Comparison of ENCODE assay signal across 8 mouse cellular contexts in genomic region chr1:134560801-134561769, GRCm38 (mm10). TPM values are rescaled to one million over a fixed set of nuclear protein-coding genes. Genes with fewer than 3 reads are reported as not detected.
DNase-seq lines count a peak whose midpoint lies in the region; ATAC-seq and TF ChIP-seq lines count a peak whose summit lies in the region.

No protein-coding gene starts in this region.

- H3K27me3 ChIP-seq in G1E (ENCODE audit: insufficient read depth, low read length), result no peaks in the 10 kb centered on the region
- no peaks in the 10 kb centered on the region for H3K27me3 ChIP-seq in forebrain, embryonic 13.5 days
- no peaks in the 10 kb centered on the region for H3K27me3 ChIP-seq in hindbrain, embryonic 11.5 days (ENCODE audit: control insufficient read depth, insufficient read depth, low read length)

- H3K9ac ChIP-seq in forebrain, embryonic 13.5 days, result peak overlapping the region; percentile 99
- H3K9ac ChIP-seq in hindbrain, embryonic 11.5 days (ENCODE audit: low read depth, low read length), result peak overlapping the region; percentile 100

- peak overlapping the region; percentile 97 for H3K4me3 ChIP-seq in G1E (ENCODE audit: low read depth, low read length)
- H3K4me3 ChIP-seq in forebrain, embryonic 13.5 days, result peak overlapping the region; percentile 100
- peak overlapping the region; percentile 98 for H3K4me3 ChIP-seq in hindbrain, embryonic 11.5 days (ENCODE audit: low read depth, low read length)

- under 1% methylated on average over 39 of the region's 76 CpGs for WGBS in forebrain, embryonic 13.5 days
- WGBS in hindbrain, embryonic 11.5 days, result under 1% methylated on average over 35 of the region's 76 CpGs

- peak overlapping the region; percentile 75 for H3K4me2 ChIP-seq in forebrain, embryonic 13.5 days
- peak overlapping the region; percentile 57 for H3K4me2 ChIP-seq in hindbrain, embryonic 11.5 days (replicated peaks; ENCODE audit: low read depth, low read length)

- H3K27ac ChIP-seq in forebrain, embryonic 13.5 days, result peak overlapping the region; percentile 95
- H3K27ac ChIP-seq in hindbrain, embryonic 11.5 days (ENCODE audit: low read depth, low read length), result peak overlapping the region; percentile 83

- ATAC-seq in G1E (ENCODE audit: extremely low read depth, insufficient number of reproducible peaks, low FRiP score, poor library complexity, severe bottlenecking), result no peak
- ATAC-seq in forebrain, embryonic 13.5 days, result peak; percentile 13
- peak; percentile 10 for ATAC-seq in hindbrain, embryonic 11.5 days (ENCODE audit: low FRiP score)
- ATAC-seq in megakaryocyte-erythroid progenitor cell, adult 5-6 weeks (replicated peaks; ENCODE audit: low FRiP score, low TSS enrichment, poor library complexity, severe bottlenecking), result no peak

- peaks cover 54% of the 10 kb centered on the region for H3K4me1 ChIP-seq in G1E (ENCODE audit: insufficient read depth, low read depth, low read length)
- peaks cover 45% of the 10 kb centered on the region for H3K4me1 ChIP-seq in forebrain, embryonic 13.5 days
- no peaks in the 10 kb centered on the region for H3K4me1 ChIP-seq in hindbrain, embryonic 11.5 days (replicated peaks; ENCODE audit: control insufficient read depth, insufficient read depth, low read length)

- H3K9me3 ChIP-seq in G1E (replicated peaks), result no peaks in the 10 kb centered on the region
- no peaks in the 10 kb centered on the region for H3K9me3 ChIP-seq in forebrain, embryonic 13.5 days (replicated peaks)
- no peaks in the 10 kb centered on the region for H3K9me3 ChIP-seq in hindbrain, embryonic 11.5 days (ENCODE audit: control insufficient read depth, low read length)

- TF ChIP-seq CTCF in G1E (IDR thresholded peaks at IDR 0.05; ENCODE audit: low read depth, low read length), result no peak

- H3K36me3 ChIP-seq in G1E (replicated peaks), result peaks cover 8% of the 10 kb centered on the region
- H3K36me3 ChIP-seq in forebrain, embryonic 13.5 days (ENCODE audit: poor library complexity, severe bottlenecking), result no peaks in the 10 kb centered on the region
- no peaks in the 10 kb centered on the region for H3K36me3 ChIP-seq in hindbrain, embryonic 11.5 days (ENCODE audit: control insufficient read depth, insufficient read depth, low read length)

- peak; percentile 90 for DNase-seq in G1E (ENCODE audit: low spot score)
- DNase-seq in adrenal gland, postnatal 4 days (ENCODE audit: low spot score in 2 of 2), result peak; percentile 21 to 26
- DNase-seq in hindbrain, embryonic 11.5 days (ENCODE audit: low spot score), result peak; percentile 73
- peak; percentile 16 to 31 for DNase-seq in layer of hippocampus, postnatal 25 days (ENCODE audit: extremely low spot score in 1 of 2, low spot score in 1 of 2)
- DNase-seq in lung, postnatal 4 days, result peak; percentile 36 to 49
- DNase-seq in right cerebral cortex, postnatal 4 days, result peak; percentile 51

RNA-seq across cellular contexts. Expression of gene Kdm5b, which starts 1.1 kb away (rescaled TPM):
- 148 and 174 TPM in 2 replicates for total RNA-seq in G1E (2014; fragmentation: Nextera tagmentation)
- 66.1 and 70.7 TPM in 2 replicates for total RNA-seq in G1E (2017)
- polyA plus RNA-seq in G1E (2012), result 21.2 and 22.4 TPM in 2 replicates
- total RNA-seq in adrenal gland, postnatal 4 days (2021), result 10 to 100 TPM; 64.0 to 65.5 TPM
- 95.4 and 96.5 TPM in 2 replicates for polyA plus RNA-seq in forebrain, embryonic 13.5 days (2015; fragmentation: Nextera tagmentation; extraction: Ambion mirVana)
- 94.7 and 102 TPM in 2 replicates for polyA plus RNA-seq in hindbrain, embryonic 11.5 days (2014; fragmentation: Nextera tagmentation; extraction: Ambion mirVana)
- total RNA-seq in layer of hippocampus, postnatal 25 days (2021), result 10 to 100 TPM; 71.1 to 75.3 TPM
- total RNA-seq in megakaryocyte-erythroid progenitor cell, adult 5-6 weeks (2014; fragmentation: Nextera tagmentation), result 35.0 and 42.7 TPM in 2 replicates
- 25.5 and 41.3 TPM in 2 replicates for total RNA-seq in megakaryocyte-erythroid progenitor cell, adult 5-6 weeks (2017)

RNA-seq across cellular contexts. Expression of gene Mgat4e, which starts 11.6 kb away (rescaled TPM):
- not detected in 2 replicates for total RNA-seq in G1E (2014; fragmentation: Nextera tagmentation)
- total RNA-seq in G1E (2017), result 0.38 and 0.64 TPM in 2 replicates
- not detected in 2 replicates for polyA plus RNA-seq in G1E (2012)
- not detected for total RNA-seq in adrenal gland, postnatal 4 days (2021)
- not detected in 2 replicates for polyA plus RNA-seq in forebrain, embryonic 13.5 days (2015; fragmentation: Nextera tagmentation; extraction: Ambion mirVana)
- not detected in 2 replicates for polyA plus RNA-seq in hindbrain, embryonic 11.5 days (2014; fragmentation: Nextera tagmentation; extraction: Ambion mirVana)
- not detected for total RNA-seq in layer of hippocampus, postnatal 25 days (2021)
- total RNA-seq in megakaryocyte-erythroid progenitor cell, adult 5-6 weeks (2014; fragmentation: Nextera tagmentation), result not detected in 2 replicates
- not detected in 2 replicates for total RNA-seq in megakaryocyte-erythroid progenitor cell, adult 5-6 weeks (2017)

Comparison
In these comparisons a context has a peak if more than half of its experiments do, and no peak if none do; other contexts are left out.
1. ATAC-seq: peak in forebrain, embryonic 13.5 days (single experiment) and hindbrain, embryonic 11.5 days (single experiment); none in G1E (single experiment) and megakaryocyte-erythroid progenitor cell, adult 5-6 weeks (single experiment).
2. DNase-seq: peak in every context shown above with its lines; median percentile 90 in G1E; 73 in hindbrain, embryonic 11.5 days; 51 in right cerebral cortex, postnatal 4 days; 42 in lung, postnatal 4 days; 24 in adrenal gland, postnatal 4 days; 24 in layer of hippocampus, postnatal 25 days.
3. Peak in every context shown above with its lines, with median percentiles within 50 percentile points of each other: H3K4me3 ChIP-seq.